Mouse (Mus musculus) forebrain, embryonic 14.5 days (tissue): ENCODE data around the gene 1700029F12Rik. TPM values are rescaled to one million over a fixed set of nuclear protein-coding genes. Genes with fewer than 3 reads are reported as not detected.

Experiments
- polyA plus RNA-seq: library from polyadenylated mRNA; unstranded; fragments of >200 nt; fragmentation: Nextera tagmentation; extraction: Ambion mirVana; gene quantifications from 2 replicates; pipeline ENCODE4 v1.2.1, GENCODE M21; 2014

The 1700029F12Rik gene
- polyA plus RNA-seq, 1 experiment from 2014 or later, result not detected

Other genes starting within 250 kb of the 1700029F12Rik start
- gene Gcnt4, start 109.7 kb downstream of the 1700029F12Rik start, polyA plus RNA-seq, result 0.04 and 0.08 TPM in 2 replicates
- 14.9 and 18.1 TPM in 2 replicates for gene Fam169a, start 32.9 kb upstream of the 1700029F12Rik start, polyA plus RNA-seq
- 1.1 and 1.6 TPM in 2 replicates for gene Gm6169, start 64.9 kb upstream of the 1700029F12Rik start, polyA plus RNA-seq
- gene Gfm2, start 103.6 kb upstream of the 1700029F12Rik start, polyA plus RNA-seq, result 22.9 and 25.5 TPM in 2 replicates
- gene Nsa2, start 103.6 kb upstream of the 1700029F12Rik start, polyA plus RNA-seq, result 51.6 and 61.9 TPM in 2 replicates
- 38.0 and 41.9 TPM in 2 replicates for gene Hexb, start 164.0 kb upstream of the 1700029F12Rik start, polyA plus RNA-seq
- 89.5 and 96.5 TPM in 2 replicates for gene Enc1, start 206.7 kb upstream of the 1700029F12Rik start, polyA plus RNA-seq